Mouse (Mus musculus) naive thymus-derived CD4-positive, alpha-beta T cell, adult 2 months (primary cell): ENCODE data around the gene Tmem203.

ENCODE experiments used
- DNase-seq: peaks from one replicate; pipeline ENCODE4 v3.0.0-alpha.2; 2011; ENCODE audit warnings: low read depth

Tmem203 gene

GRCm38 (mm10) chr2:25291184-25292053 is 36.2 kb downstream of the Tmem203 start:
- no peak for DNase-seq

GRCm38 (mm10) chr2:25292054-25292544 is 36.9 kb downstream of the Tmem203 start:
- DNase-seq, result no peak

- DNase-seq, result peak; percentile 82
These were observed 37.6 kb downstream of the Tmem203 start for GRCm38 (mm10) chr2:25292856-25293255.

GRCm38 (mm10) chr2:25293706-25294105 is 38.5 kb downstream of the Tmem203 start:
- no peak for DNase-seq

- DNase-seq, result no peak
These were observed 41.9 kb downstream of the Tmem203 start for GRCm38 (mm10) chr2:25297093-25297492.

DNA sequence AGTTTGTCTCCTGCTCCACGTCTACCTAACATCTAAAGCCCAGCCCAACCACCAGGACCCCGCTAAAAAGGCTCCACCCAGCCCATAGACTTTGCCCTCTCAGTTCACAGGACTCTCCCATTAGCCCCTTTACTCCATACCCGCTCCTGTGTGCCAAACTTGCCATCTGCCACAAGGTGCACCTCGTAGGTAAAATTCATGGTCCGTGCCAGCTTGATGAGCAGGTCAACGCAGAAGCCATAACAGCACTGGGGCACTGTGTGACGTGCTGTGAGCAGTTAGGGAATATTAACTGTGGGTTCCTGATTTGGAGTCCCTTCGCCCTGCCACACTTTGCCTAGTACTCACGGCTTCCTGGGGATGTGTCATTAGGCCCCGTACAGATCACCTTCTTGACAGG is 42.8 kb downstream of the Tmem203 start:
- no peak for DNase-seq

DNA sequence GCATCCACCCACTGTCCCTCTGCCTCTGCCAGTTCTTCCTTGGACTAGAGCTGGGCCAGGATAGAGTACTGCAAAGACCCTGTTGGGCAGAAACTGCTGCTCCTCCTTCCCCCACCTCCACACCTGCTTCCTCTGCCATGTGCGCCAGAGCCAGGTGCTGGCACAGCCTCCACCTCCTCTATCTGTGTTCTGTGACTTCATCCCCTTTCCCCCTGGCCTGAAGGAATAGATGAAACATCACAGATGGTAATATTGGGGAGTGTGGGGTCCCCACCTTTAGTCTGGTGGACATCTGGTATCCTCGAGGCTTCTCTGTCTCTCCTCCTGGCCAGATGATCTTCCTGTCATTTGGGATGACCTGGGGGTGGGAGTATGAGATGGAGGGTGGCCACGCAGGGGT is 48.2 kb downstream of the Tmem203 start:
- no peak for DNase-seq

DNA sequence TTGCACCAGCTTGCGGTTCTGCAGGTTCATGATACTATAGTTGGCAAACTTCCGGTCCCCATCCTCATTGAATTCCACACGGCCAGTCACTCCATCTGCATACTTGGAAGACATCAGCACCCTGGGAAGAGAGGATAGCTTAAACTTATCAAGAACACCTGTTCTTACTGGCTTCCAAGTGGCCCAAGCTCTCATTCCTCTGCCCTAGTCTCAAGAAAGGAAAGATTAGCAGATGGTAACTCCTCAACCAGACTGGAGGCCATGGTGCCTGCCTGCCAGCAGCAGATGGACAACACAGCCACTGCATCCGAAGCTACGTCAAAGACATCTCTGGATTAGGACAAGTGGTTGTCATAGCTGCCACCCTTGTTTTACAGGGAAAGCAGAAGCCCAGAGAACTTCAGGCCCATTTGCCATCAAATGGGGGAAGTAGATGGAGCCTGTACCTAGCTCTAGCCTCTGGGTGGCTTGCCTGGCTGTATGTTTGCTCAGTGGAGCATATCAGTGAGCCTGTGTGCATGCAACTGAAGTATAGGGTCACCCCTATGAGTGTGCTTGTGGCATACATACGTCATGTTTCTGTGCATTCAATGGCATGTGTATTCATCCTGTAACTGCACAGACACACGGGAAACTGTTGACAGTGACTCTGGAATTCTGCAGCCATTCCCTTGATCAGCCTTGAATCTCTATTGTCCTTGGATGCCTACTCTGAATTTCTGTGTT is 48.9 kb downstream of the Tmem203 start:
- DNase-seq, result no peak

DNA sequence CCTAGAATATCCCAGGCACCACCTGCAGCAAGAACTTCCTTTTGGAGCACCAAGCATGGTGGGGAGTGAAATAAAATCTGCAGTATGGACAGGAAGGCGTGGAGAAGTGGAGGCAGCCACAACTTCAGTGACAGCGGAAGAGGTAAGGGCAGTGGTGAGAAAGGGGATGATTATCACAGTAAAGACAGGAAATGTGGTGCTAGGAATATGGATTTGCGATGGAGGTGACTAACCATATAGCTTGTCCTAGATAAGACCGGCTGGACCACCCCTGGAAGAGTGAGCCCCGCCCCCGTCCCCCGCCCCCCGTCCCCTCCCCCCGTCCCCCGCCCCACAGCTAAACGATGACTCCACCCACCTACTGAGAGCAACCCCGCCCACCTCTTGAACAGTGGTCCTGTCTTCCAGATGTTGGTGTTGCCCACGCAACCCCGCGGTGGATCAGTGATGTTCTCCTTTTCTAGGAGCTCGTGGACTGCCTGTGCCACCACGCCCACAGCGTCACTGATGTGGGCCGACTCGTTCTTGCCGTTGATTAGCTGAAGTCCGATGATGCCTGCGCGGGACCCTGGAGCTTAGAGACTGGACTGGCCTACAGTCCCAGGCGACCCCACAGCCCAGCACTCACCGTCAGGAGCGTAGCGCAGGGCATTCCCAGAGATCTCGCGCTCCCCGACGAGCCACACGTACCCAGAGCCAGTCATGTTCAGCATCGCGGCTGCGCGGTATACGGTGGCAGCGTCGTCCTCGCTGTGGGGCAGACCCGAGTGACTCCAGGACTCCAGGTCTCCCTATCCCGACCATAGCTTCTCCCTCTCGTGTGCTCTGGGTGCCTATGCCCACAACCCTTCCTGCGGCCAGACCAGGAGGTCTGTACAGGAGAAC is 49.7 kb downstream of the Tmem203 start:
- DNase-seq, result peak; percentile 33
